Mouse (Mus musculus) left cerebral cortex, adult 11 months (tissue): ENCODE results near the gene Tmem159.

ENCODE experiments used
- DNase-seq: peaks from one replicate; pipeline ENCODE4 v3.0.0; 2022; ENCODE audit warnings: low spot score

The Tmem159 gene

DNA sequence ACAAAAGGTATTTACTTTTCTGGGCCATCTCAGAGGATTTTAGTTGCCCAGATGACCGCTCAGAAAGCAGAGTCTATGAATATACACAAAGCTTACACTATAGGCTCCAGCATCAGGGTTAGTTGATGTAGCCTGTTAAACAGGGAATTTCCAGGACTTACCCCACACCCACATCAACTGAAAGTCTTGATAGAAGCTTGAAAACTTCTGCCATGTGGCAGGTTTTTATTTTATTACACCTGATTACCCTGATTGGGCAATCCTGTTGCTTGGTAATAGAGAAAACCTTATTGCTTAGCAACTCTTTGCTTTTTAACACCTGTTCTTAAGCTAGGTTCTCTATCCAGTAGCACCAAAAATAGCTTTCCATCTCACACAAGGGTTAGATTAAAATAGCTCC, 40.6 kb downstream of the Tmem159 start:
- no peak for DNase-seq

DNA sequence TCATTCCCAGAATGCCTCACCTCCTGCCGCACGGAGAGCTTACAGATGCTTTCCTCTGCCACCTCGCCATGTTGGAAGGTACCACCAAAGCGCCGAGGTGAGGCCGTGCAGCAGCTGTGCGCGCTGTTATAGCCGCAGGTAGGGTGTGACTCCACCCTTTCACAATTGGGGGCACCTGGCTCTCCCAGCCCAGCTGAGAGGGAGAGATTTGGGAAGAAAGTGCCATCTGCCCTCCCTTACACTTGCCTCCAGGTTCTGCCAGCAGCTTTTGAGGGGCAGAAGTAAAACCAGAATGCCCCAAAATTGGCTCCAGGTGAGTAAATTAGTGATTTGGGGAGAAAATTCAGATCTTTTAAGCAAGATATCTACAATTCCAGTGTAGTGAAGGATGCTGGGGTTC, 43.0 kb downstream of the Tmem159 start, which contains the start of gene Zp2:
Gene Zp2, minus strand, starts transcription at position 101 of the 400 bp plus-strand sequence.
- no peak for DNase-seq

DNA sequence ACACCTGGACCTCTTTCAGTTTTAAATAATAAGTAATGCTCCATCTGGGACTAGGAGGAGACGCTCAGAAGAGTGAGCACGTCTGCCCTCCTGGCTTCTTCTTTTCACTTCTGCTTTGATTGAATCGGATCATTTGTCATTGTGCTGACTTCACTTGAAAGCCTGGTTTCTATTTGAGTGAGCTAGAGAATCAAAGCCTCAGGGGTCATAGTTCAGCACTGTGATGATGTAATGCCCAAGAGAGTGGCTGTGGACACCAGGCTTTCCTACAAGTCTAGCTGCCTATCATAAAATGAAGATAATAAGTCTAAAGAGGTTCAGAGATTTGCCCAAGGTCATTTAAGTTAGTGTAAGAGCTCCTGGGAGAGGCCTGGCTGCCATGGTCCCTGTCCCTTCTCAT, 48.1 kb downstream of the Tmem159 start:
- DNase-seq: no peak

DNA sequence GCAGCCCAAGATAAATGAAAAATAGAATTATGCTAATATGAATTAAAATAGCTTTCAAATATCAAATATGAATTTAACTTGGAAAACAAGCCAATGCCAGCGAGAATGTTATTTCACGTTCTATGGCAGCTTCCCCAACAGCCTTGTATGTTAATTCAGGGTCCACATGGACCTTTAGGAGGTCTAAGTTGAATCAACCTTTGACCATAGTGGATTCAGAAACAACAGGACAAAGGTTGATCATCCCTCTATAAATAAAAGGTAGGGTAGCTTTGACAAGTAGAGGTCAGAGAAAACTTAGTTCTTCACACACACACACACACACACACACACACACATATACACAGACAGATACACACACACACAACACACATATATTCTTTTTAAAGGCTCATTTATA, 48.7 kb downstream of the Tmem159 start:
- no peak for DNase-seq

DNA sequence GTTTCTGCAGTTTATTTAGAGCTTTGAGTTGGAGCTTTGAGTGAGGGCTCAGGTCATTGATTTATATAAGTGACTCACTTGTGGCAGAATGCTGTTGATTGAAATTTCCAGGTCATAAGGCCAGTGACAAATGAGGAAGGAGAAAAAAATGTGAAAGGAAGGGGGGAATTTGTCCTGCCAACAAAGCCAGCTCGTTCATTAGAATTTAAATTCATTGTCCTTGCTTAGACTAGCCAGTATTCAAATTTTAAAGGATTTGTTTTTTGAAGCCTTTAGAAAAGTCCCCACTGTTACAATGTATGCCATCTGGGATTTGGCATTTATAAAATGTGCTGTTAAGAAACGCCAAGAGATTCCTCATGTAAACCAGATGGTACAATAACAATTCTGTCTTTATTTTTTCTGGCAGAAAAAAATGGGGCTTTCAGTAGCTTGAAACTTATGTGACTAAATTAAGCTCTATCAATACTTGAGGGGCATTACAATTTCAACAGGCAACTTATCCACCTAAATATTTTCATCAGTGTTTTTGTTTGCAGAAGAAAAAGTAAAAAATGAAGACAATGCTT, 54.8 kb downstream of the Tmem159 start:
- DNase-seq: peak; percentile 13

DNA sequence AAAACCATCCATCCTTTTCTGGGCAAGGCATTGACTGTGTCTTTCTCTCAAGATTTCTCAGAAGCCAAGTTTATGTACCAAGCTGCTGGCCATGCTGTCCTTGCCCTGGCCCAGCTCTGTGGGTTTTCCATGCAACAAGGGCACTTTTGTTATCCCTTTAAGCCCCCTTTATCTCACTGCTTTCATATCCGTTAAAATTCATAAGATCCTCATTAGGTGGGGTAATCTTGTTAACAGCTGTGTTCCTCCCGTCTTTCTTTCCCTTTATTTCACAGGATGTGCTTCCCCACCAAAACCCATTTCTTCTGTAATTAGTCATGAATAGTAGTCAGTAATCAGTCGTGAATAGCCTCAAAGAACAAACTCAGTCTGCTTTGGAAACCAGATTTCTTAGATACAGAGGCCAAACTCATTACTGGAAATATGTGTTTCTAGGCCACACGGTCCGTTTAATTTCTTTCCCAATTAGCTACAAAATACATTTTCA, 55.5 kb downstream of the Tmem159 start:
- no peak for DNase-seq

DNA sequence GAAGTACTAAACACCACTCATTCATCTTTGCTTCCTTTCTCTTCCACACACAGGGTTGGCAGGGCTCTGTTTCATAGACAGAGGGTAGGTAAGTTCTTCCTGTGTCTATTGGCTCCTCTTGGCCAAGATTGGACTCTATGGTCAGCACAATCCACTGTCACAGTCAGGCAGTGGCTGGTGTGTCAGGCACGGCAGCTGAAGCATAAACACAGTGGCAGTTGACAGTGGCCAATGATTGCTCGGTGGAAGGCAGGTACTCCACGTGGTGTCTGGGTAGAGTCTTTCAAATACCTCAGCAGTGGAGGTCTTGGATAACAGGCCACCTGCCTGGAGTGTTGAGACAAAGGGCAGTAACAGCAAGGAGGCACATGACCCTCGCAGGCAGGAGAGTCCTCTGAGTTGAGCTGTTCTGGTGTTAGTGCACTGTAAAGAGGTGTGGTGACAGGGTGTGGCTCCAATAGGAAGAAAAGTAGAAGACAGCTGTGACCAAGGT, 56.0 kb downstream of the Tmem159 start:
- DNase-seq: no peak

DNA sequence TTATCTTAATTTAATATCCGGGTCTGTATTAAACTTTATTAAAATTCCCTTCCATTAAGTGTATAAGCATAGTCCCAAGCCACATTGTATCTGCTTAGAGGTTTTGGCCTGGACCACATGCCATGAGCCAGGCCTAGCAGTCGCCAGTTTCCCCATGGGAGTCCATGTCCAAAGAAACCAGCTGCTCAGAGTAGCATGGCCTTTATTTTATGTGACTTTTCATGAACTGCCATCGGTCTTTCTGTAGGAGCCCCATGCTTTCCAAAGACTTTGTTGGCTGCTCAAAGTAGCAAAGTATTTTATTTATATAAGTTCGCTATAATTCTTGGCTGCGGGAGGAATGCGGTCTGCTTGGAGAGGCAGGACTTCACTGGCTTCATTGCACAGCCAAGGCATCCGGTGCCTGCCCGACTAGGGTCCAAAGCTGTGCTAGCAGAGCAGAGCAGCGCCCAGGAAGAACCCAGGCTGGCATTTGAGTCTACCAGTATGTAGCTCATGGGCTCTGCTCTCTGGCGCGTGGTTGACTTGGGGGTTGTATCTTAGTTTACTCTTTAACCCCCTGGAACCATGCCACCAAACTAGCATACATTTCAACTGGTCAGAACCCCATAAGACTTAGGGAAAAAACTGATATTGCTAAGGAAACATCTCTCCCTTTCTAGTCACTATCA, 61.6 kb downstream of the Tmem159 start:
- DNase-seq: no peak
